Mouse (Mus musculus): ENCODE data around the gene Bcan.

DNA sequence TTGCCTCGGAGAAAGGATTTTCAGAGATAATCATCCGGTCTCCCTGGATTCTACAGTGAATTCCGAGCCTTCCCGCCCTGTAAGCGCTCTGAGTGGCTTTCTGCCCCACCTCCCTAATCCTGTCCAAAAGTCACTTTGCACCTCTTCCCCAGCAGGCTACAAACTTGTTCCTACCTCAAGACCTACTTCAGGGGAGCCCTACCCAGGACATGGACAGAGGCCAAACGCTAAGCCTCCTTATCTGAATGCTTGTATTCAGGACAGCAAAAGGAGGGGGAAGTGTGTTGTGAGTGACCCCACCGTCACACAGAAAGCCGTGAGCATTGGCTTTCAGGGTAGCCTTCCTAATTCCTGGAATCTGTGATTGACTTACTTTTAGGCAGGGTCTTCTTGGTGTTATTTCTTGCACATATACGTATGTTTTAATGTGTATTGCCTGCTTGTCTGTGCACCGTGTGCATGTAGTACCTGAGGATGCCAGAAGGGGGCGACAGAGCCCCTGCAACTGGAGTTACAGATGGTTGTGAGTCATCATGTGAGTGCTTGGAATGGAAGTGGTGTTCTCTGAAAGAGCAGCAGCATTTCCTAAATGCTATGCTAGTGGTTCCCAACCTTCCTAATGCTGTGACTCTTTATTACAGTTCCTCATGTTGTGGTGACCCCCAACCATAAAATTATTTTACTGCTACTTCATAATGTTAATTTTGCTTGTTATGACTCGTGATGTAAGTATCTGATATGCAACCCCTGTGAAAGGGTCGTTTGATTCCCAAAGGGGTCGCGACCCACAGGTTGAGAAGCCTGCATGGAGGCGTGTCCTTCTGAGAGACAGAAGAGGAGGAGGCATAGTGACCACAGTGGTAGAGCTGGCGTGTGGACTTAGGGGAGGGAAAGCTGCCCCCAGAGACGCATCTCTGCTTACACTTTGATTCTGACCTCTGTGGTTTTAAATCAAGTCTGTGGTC is 6.1 kb upstream of the Bcan start:
- TF ChIP-seq POLR2A (IDR thresholded peaks at IDR 0.05; ENCODE audit: low read depth, low read length) (no peak), CTCF (IDR thresholded peaks at IDR 0.05; ENCODE audit: extremely low read depth, insufficient read depth, insufficient read length, insufficient replicate concordance) (no peak)

Measured in spleen, adult 2 months (tissue).